Mouse (Mus musculus) cerebellum, adult 11-12 months (tissue): ENCODE measurements around the gene Pde7b.
"Not testable (repeated sequence)": the region's sequence is repeated elsewhere in the genome, so short reads cannot be mapped to it uniquely, and the experiment has no call there.

Experiments used
- DNase-seq: peaks from one replicate; pipeline ENCODE4 v3.0.0; 2022

Gene Pde7b

DNA sequence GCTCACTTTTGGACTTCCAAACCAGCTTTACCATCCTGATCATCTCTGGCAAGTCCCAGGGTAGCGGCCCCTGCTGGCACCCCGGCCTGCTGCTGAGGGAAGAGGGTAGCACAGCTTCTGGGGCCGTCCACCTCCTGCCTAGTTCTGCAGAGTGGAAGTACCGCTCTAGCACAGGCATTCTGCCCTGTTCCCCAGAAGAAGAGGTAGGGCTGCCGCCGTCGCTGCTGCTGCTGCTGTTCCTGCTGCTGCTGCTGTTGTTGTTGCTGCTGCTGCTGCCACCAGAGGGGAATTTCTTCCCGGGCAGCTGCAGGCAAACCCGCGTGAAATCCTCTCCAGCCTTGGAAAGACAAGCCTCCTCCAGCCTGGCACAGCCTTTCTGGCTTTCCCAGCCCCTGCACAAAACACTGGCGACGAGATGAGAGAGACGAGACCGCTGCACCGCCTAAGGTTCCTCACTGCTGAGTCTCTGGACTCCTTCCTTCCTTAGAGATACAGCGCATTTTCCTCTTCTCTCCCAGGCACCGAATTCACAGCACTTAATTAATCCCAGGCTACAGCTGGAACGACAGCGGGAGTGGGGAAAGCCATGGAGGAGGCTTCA lies 176.8 kb downstream of the Pde7b start:
- no peak for DNase-seq

DNA sequence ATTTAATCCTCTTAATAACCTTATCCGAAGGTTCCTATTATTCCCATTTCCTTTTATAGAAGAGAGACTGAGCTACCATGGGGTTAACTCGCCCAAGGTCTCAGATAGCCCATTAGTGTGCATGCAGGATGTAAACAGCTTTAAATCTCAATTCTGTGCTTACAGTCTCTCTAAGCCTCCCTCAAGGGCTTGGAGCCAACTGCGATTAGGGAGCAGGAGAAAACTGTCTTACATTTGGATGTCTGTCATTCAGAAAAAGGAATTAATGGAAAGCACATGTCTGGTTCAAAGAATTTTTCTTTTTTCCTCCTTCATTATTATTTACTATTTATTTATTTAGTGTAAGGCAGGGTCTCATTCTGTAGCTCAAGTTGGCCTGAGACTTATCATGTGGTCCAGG lies 181.8 kb downstream of the Pde7b start:
- no peak for DNase-seq

DNA sequence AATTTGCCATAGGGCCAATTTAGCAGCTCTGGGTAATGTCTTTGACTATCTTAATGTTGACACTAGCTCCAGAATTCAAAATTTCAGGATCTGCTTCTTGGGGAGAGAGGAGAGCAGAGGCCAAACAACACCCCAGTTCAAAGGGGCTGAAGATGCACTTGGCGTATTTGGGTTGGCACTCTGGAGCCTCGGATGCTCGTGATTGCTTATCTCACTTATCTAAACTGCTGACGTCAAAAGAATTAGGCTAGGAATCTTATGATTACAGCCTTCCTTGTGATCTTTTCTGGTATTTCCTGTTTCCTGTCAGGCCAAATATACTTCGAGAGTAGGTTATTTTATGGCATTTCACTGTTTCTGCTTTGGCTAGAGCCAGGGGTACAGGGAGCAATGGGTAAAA lies 191.1 kb downstream of the Pde7b start:
- DNase-seq, result no peak

DNA sequence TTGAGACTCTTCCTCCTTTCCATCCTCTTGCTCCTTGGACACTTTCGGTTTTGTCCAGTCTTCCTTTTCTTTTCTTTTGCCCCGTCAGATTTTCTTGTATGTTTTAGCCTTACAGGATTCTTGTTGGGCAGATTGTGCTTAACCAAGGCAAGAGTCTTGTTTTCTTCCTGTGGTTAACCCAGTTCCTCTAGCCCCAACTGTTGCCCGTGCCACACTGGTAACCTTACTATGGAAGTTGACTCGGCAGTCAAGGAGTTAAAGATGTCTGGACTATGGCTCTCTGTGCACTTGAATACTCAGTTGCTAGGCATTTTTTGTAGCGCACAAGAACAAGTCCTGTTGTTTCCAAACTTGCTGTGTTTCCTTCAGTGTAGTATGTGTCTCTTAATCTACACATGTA lies 193.0 kb downstream of the Pde7b start:
- DNase-seq, result no peak

DNA sequence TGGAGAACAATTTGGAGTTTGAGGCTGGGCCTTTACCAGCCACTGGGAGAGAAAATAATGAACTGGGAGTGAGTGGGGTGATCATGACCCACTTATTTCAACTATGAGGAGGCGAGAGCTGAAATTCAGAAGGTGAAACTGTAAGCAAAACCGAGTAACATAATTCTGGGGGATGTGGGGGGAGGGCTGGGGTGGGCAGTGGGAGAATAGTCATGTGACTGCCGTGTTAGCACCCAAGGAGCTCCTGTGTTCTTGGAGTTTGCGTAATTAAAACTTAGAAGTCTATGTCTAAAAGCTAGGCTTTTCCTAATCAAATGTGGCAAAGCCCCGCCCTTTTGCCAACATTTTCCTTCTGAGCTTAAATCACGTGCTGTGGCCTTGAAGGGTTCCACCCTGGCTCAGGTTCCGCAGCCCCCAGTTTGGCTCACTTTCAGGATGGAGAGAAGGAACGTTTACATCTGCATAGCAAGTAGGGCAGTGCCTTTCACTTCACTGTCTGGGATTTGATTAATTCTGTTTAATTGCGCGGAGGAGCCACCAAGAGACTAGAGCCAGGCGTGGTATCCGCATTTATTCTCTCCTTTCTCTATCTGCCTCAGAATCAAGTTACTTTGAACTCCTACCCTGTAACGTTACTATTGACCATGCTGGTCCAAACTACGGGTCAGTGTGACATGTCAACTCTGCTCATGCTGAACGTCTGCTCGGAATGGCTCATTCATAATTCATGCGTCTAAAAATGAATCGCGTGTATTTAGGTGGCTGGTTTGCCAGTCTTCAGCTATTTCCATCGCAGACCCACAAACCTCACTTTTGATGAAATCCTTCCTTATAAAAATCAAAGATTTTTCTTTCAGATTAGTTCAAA lies 196.1 kb downstream of the Pde7b start:
- DNase-seq, result no peak

DNA sequence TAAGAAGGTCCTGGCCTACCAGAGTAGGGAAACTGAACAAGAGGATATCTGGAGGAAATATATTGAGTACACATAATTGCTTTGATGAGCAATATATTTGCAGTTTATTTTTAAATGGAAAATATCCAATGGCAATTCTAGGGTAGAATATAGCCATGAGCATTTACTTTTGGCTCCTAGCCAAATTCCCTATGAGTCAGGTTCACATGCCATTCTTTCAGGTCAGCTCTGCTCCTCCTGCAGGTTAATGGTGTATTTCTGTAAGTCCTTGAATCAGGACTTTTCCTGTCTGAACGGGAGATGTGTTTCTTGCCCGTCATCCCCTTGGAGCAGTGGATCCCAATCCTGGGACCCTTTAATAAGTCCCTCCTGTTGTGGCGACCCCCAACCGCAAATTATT lies 197.1 kb downstream of the Pde7b start:
- DNase-seq, result no peak

DNA sequence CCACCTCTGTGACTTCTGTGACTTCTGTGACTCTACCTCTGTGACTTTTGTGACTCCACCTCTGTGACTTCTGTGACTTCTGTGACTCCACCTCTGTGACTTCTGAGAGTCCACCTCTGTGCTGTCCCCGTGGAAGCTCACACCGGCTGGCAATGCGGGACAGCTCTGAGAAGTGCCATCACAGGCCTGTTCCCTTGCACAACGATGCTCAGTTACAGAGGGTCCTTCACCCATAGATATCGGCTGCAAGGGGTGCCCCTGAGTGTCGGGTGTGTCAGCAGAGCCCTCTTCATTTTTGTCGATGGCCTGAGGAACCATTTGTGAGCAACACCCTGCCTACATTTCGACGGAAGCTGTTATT lies 206.4 kb downstream of the Pde7b start:
- DNase-seq, result no peak

DNA sequence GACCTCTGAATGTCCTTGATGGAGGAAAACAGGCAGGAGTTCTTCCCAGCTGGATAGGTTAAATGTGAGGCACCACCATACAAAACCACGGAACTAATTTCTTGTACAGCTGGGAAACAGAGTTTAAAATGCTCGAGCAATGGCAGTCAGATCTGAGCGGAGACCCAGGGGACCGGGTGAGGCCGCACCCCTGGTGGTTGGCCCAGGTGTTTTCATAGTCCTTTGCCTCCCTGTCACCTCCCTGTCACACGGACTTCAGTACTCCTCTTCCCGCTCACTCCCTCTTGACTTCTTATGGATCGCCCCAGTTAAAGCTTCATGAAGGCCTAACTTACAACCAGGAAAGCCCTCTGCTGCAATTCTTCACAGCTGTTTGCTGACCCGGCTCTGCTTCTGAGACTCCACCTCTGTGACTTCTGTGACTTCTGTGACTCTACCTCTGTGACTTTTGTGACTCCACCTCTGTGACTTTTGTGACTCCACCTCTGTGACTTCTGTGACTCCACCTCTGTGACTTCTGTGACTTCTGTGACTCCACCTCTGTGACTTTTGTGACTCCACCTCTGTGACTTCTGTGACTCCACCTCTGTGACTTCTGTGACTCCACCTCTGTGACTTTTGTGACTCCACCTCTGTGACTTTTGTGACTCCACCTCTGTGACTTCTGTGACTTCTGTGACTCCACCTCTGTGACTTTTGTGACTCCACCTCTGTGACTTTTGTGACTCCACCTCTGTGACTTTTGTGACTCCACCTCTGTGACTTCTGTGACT lies 206.9 kb downstream of the Pde7b start:
- DNase-seq, result not testable (repeated sequence)

DNA sequence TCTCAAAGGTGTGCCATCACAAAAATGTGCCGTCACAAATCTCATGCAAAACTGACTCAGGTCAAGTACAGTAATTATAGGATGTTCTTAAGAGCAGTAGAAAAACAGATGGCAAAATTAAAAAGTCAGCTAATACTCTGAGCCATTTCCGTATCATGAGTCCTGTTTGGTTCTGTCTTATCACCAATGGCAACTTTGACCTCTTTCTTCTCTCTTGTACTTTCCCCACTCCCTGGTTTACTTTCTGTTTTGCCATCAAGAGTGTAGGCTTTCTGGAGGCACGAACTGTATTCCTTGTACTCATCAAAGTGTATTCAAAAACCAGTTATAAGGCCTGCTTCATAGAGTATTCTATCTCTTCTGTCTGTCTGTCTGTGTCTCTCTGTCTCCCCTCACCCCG lies 211.0 kb downstream of the Pde7b start:
- DNase-seq, result no peak

DNA sequence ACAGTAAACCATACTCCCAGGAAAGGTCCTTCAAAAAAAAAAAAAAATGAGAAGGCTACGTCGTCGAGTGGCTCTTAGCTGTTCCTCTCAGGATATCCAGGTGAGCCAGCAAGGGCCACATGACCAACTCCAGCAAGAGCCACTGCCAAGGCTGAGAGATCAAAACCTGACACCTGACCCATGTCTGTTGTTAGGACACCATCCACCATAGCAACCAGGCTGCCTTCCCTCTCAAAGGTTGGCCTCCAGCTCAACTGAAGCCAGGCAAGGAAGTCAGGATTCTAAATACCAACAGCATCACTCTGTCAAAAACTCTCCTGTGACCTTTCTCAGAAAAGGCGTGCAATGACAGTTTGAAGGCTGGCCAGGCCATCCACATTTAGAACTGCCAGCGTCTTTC lies 211.4 kb downstream of the Pde7b start:
- no peak for DNase-seq

DNA sequence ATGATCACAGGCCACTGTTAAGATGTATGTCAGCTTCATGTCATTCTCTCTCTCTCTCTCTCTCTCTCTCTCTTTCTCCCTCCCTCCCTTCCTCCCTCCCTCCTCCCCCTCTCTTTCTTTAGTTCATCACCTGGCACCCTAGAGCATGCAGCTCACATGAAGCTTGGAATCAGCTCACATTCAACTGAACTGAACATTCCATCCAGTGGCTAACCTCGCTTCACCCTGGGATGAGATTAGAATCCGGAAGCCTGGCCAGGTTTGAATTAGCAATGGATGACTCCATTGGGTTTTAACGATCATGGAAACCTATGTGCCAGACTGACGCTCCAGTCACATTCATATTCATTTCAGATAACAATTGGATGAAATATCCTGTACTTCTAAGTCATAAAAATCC lies 215.1 kb downstream of the Pde7b start:
- no peak for DNase-seq

DNA sequence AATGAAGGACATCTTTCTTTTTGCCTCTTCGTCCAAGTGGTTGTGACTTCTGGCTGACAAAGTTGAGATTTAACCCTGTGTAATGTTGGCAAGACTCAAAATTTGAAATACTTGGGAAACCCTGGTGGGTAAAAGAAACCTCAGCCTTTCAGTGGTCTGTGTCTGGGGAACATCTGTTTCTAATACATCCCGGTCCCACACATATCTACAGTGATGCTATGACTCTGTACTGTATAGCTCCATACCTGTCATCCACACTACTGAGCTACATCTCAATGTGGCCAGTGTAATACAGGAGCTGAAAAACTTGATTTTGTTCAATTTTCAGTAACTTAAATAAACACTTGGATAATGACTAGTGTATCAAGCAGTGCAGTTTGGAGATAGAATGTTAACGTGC lies 216.4 kb downstream of the Pde7b start:
- no peak for DNase-seq

DNA sequence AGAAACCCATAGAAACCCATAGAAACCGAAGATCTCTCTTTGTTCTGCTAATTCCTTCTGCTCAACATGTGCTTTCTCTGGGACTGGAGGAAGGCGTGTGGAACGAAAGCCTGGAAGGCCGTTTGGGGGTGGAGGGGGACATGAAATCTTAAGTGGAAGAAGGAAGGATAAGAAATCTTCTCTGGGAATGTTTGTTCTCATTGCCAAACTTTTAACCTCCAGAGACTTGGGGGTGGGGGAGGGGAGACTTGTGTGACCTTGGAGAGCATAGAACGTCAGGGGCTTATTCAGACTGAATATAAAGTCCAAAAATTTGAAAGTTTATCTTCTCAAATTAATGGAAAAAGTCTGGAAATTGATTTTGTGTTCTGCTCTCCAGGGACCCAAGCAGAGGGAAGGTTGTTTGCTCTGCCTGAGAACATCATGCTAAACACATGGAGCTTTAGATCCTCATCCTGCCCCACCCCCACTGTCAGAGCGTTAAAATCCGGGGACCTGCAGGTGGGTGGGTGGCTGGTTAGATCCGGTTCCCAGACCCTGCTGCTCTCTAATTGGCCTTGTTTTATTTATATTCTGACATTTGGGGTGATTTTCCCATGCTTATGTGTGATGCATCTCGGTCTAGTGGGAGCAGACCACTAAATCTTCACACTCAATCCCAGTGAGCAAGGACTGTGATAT lies 217.0 kb downstream of the Pde7b start:
- DNase-seq, result no peak

DNA sequence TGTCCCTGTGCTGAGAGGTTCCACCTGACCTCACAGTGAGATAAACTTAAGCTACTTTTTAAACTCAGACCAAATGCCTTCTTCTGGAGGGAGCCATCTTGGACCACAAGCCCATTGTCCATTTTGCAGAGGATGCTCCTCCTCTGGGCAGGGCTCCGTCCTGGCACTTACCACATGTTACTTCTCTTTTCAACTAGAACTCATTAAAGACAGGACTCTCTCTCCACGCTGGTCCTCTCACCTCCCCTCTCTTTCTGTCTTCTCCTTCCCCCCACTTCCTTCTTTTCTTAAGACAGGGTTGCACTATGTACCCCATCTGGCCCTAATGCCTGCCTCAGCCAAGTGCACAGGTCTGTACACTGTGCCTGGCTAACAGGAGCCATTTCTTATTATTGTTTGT lies 217.8 kb downstream of the Pde7b start:
- DNase-seq, result no peak

DNA sequence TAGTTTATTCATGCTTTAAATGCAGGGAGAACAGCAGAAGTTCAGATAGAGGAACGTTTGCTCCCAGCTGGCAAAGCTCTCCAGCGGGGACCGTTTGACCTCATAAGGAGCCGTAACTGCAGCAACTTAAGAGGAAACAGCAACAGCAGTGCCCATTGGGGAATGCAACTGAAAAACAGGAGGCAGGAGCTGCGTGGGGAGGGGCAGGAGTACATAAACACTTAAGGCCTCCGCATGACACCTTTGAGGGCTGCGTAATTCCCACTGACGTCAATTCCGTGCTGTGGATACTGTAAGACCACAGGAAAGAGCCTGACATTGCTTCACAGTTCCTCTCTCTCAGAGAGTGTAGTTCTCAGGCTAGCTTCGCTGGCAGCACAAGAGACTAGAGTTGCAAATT lies 219.4 kb downstream of the Pde7b start:
- no peak for DNase-seq

DNA sequence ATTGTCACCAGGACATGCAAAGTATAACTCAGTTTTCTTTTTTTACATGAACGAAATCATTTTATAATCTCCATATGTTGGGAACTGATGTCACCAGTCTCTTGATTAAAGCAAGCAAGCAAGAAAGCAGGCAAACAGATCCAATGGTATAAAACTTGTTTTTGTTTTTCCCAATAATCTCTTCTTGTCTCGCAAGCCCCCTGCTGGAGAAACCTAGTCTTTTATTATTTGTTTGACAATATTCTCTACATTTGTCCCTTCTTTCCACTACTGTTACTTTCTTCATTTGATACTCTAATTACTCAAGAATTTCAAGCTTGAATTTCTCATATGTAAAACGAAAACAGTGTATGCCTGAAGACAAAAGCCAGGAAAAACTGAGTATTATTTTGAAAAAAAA lies 220.1 kb downstream of the Pde7b start:
- no peak for DNase-seq

DNA sequence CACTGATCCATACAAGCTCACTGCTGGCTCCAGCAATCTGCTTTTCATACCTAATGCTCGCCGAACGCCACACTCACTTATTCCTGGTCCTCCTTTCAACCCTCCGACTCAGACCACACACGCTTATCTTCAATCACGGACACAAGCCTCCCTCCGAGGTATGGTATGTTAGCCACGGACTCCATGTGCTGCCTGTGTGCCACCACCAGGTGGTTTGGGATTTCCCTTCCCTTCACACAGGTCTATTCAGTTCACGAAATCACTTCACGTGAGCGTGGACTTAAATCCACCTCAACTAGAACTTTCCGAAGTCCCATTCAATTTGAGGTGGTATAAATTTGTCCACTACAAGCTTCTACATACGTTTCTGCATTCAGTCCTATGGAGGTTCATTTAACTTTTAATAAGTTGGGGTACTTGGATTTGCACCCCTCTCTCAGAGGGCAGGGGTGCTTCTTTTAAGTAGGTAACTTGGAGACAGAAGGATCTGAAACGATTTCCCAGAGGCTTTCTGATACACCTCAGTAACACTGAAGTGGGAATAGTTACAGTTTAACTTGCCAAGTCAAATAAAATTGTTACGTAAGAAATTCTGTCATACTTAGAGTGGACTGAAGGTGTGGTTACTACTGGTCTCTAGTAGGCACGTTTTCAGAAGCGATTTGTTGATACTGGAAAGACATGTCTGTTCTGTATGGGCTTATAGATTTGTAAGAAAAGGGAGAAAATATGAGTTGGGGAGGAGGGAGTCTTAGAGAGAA lies 221.4 kb downstream of the Pde7b start:
- DNase-seq, result no peak

DNA sequence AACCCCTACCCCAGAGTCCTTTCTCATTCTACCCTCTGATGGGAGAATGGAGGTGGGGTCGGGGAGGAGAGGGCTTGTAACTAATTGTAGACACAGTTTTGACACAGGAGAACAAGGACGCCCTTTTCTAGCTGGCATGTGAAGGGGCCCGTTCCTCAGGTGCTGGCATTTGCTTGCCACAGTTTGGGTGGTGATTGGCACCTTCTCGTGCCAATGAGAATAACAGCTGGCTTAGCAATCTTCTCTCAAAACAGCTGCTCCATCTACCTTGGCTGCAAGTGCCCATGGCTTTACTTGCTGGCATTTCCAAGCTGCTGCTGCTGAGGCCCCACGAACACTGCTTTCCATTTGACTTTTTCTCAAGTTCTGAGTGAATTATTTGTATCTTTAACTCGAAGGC lies 223.7 kb downstream of the Pde7b start:
- DNase-seq, result no peak

DNA sequence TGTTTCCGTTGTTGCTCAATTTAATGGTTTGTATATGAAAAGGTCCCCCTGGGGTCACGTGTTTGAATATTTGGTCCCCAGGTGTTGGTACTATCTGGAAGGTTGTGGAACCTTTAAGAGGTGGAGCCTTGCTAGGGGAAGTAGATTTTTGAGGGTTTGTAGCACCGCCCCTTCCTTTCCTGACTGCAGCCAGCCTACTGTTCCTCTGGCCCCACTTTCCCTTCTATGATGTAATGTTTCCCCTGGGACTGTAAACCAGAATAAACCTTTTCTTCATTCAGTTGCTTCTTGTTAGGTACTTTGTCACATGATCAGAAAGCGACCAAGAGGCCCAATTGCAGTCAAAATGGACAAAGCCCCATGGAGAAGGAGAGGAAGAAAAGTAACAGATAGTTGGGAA lies 229.8 kb downstream of the Pde7b start:
- no peak for DNase-seq

DNA sequence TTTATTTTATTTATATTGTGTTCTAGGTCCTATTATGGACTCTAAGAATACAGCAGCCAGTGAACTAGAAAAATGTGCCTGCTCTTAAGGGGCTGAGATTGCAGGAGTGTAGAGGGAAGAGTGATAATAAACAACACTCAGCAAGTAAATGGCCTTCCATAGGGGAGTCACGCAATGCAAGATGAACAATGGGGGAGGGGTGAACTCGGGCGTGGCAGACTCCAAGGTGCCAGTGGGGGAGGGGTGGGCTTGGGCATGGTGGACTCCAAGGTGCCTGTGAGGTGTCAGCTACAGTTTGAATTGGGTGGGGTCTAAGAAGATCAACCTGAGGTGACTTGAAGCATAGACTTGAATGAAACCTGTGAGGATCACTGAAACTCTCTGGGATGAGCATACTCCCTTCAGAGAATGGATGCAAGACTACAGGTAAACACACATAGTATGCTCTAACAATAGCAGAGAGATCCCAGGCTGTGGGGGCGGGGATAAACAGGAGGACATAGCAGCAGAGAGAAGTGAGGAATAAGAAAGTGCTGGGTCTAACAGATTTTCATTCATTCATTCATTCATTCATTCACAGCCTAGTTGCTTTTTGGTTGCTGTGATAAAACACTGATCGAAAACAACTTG lies 230.9 kb downstream of the Pde7b start:
- DNase-seq, result no peak

DNA sequence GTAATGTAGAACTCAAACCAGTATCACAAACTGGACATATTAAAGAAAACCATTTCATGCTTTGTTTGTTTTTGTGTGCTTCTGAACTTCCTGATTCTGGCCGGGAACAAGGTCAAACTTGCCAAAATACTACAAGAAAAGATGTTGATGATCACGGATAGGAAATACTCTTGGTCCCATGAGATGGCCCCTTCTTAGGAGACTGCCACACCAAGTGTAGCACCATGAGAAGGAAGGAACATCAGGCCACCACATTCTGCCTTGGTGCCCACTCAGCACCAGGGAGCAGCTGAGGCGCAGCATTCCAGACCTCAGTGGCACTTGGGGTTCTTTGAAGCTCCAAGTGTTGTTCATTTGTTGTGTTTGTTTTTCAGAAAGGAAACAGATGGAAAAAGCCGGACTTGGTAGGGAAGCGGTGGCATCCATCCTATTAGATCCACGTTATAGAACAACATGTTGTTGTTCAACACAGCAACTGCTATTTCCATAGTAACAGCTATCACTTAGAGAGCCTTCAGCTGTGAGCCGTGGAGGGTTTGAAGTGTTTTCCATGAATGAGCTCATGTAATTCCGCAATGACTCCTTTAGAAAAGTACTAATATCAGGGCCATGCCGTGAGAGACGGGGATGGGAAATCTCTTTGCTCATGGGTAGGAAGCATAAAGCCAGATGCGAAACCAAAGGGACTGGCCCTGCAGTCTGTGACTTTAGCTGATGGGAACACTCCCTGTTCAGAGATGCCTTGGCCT lies 232.5 kb downstream of the Pde7b start:
- DNase-seq, result no peak

DNA sequence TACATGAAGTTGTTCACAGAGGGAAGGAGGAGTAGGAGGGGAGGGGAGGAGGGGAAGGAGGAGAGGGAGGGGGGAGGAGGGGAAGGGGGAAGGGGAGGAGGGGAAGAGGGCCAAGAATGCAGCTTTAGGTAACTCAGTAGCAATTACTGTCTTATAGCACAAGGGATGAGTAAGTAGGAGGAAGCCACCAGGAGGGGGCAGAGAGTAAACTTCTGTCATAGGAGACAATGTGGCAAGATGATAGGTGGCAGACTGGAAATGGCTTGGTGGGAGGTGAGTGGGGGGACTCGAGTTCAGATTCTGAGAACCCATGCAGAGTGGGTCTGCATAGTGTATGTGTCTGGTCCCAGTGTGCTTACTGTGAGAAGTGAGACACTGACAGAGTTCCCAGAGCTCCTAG lies 234.1 kb downstream of the Pde7b start:
- no peak for DNase-seq
